Comparison of ENCODE assay signal across 16 mouse cellular contexts in the genomic region with DNA sequence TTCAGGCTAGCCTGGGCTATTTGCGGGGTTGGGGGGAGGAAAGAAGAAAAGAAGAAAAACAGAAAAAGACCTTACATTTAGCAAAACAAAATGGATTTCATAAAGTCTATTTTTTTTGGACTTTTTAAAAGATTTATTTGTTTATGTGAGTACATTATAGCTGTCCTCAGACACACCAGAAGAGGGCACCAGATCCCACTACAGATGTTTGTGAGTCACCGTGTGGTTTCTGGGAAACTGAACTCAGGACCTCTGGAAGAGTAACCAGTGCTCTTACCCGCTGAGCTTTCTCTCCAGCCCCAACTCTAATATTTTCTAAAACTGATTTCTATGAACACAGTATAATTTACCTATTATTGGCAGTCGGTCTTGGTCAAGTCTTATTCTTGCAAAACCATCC. TPM values are rescaled to one million over a fixed set of nuclear protein-coding genes. Genes with fewer than 3 reads are reported as not detected.
DNase-seq lines count a peak whose midpoint lies in the region; TF ChIP-seq lines count a peak whose summit lies in the region.
"Had no signal": no experiment of that assay in that cellular context is flagged by ENCODE, and none has a peak within 500 bp of the region (broad histone marks: within the 10 kb centered on the region; RNA-seq: fewer than 3 reads in every experiment).

No protein-coding gene starts in this region.

- TF ChIP-seq CTCF in left cerebral cortex, adult 2 months (IDR thresholded peaks at IDR 0.05): peak; percentile 43

- peak; percentile 58 for DNase-seq in heart, adult 11 months
- no peak for DNase-seq in heart, postnatal 10 days
- no peak for DNase-seq in left cerebral cortex, adult 2 months (ENCODE audit: extremely low spot score in 1 of 2, low spot score in 2 of 2)
- DNase-seq in left cerebral cortex, postnatal 25 days (ENCODE audit: low spot score in 2 of 2): no peak
- DNase-seq in 3134 (ENCODE audit: extremely low read depth, insufficient read length, low spot score) (peak; percentile 25), adipocyte (ENCODE audit: low spot score) (peak; percentile 45)
- no peak for DNase-seq in spleen, adult 18-20 months
- no peak for DNase-seq in layer of hippocampus, adult 18-20 months (ENCODE audit: low spot score in 2 of 2)
- DNase-seq: B cell, adult 2 months; cerebellum, adult 11 months; cerebellum, postnatal 14 days; right cerebral cortex, postnatal 14 days; thymus, postnatal 4 days had no signal

- no peak overlapping the region for H3K27ac ChIP-seq in left cerebral cortex, adult 2 months
- H3K27ac ChIP-seq: lung, embryonic 15.5 days; neural tube, embryonic 13.5 days had no signal

- intact Hi-C loops in heart, postnatal 10 days (cut with DNase I): no loop called here
- intact Hi-C loops in left cerebral cortex, adult 2 months (cut with DNase I): no loop called here
- intact Hi-C loops in left cerebral cortex, postnatal 25 days (cut with DNase I): no loop called here

- no peak overlapping the region for H3K4me3 ChIP-seq in left cerebral cortex, adult 2 months
- H3K4me3 ChIP-seq: lung, embryonic 15.5 days; neural tube, embryonic 13.5 days had no signal

RNA-seq across cellular contexts. Expression of gene Ate1, which starts 15.0 kb away (rescaled TPM):
- 10 to 100 TPM; 37.8 to 40.1 TPM for total RNA-seq in heart, postnatal 10 days (2021)
- 10 to 100 TPM; 63.8 to 64.7 TPM for total RNA-seq in left cerebral cortex, adult 2 months (2021)
- total RNA-seq in left cerebral cortex, postnatal 25 days (2021): 10 to 100 TPM; 55.8 to 59.0 TPM
- total RNA-seq in layer of hippocampus, adult 18-20 months (2021): 10 to 100 TPM; 69.7 to 71.3 TPM

RNA-seq across cellular contexts. Expression of gene Nsmce4a, which starts 37.7 kb away (rescaled TPM):
- 10 to 100 TPM; 55.1 to 56.4 TPM for total RNA-seq in heart, postnatal 10 days (2021)
- total RNA-seq in left cerebral cortex, adult 2 months (2021): 10 to 100 TPM; 33.6 to 40.3 TPM
- 10 to 100 TPM; 31.9 to 34.9 TPM for total RNA-seq in left cerebral cortex, postnatal 25 days (2021)
- total RNA-seq in layer of hippocampus, adult 18-20 months (2021): 10 to 100 TPM; 40.7 to 44.1 TPM

RNA-seq across cellular contexts. Expression of gene Tacc2, which starts 42.1 kb away (rescaled TPM):
- total RNA-seq in heart, postnatal 10 days (2021): 100 to 1,000 TPM; 208 to 286 TPM
- total RNA-seq in left cerebral cortex, adult 2 months (2021): 10 to 100 TPM; 65.9 to 67.6 TPM
- total RNA-seq in left cerebral cortex, postnatal 25 days (2021): 10 to 100 TPM; 62.2 to 62.7 TPM
- 10 to 100 TPM; 73.8 to 77.5 TPM for total RNA-seq in layer of hippocampus, adult 18-20 months (2021)
- total RNA-seq: monocyte, adult 5-6 weeks had no signal

Comparison
In these comparisons a context has a peak if more than half of its experiments do, and no peak if none do; other contexts are left out.
1. DNase-seq: peak in heart, adult 11 months (single experiment), 3134 (single experiment) and adipocyte (single experiment); none in heart, postnatal 10 days (0 of 2), left cerebral cortex, adult 2 months (0 of 2), left cerebral cortex, postnatal 25 days (0 of 2), spleen, adult 18-20 months (0 of 2) and layer of hippocampus, adult 18-20 months (0 of 2).